Mouse (Mus musculus): ENCODE results near the gene Nudc.

DNA sequence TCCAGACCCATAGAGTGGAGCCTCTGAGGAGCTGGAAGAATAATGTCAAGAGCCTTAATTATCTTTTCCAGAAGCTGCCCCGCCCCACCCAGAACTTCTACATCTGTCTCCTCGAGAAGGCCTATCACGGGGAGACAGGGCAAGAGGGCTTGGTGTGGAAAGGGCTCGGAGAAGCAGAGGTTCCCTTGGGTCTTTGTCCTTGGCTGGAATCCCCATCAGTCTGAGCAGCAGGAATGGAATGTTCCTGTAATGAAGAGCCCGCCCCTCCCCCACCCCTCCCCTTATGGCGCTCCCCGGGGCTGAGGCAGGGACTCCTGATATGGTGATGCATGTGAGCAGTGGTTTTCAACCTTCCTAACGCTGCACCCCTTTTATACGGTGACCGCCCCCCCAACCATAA, 54.0 kb downstream of the Nudc start:
- TF ChIP-seq POLR2A (IDR thresholded peaks at IDR 0.05; ENCODE audit: low read depth, low read length) (no peak), CTCF (IDR thresholded peaks at IDR 0.05; ENCODE audit: borderline replicate concordance, insufficient read depth, low read length) (no peak)
